Comparison of ENCODE assay signal across 19 mouse cellular contexts in the genomic region with DNA sequence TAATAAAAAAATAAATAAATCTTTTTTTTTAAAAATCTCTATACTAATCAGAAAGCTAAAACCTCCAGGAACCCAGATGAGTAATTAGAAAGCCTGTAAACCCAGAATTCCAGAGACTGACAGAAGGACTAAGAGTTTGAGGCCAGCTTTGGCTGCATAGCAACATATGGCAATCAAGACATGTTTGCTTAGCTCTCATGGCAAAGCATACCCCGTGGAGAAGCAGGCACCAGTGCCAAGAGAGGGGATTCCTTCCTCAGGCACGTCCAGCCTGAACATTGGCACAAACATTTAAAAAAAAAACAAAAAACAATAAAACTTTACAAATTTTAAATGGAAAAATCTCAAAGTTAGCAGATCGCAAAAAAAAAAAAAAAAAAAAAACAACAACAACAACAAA. TPM values are rescaled to one million over a fixed set of nuclear protein-coding genes. Genes with fewer than 3 reads are reported as not detected.
"Had no signal": no experiment of that assay in that cellular context is flagged by ENCODE, and none has a peak within 500 bp of the region (broad histone marks: within the 10 kb centered on the region; RNA-seq: fewer than 3 reads in every experiment).

No protein-coding gene starts in this region.

- H3K9me3 ChIP-seq: lung, embryonic 15.5 days; midbrain, embryonic 12.5 days; neural tube, embryonic 12.5 days; stomach, embryonic 15.5 days had no signal

- H3K4me3 ChIP-seq: lung, embryonic 15.5 days; megakaryocyte, embryonic 14.5 days; midbrain, embryonic 12.5 days; neural tube, embryonic 12.5 days; stomach, embryonic 15.5 days had no signal

- ATAC-seq: liver, postnatal 0 days; lung, postnatal 0 days; midbrain, embryonic 16.5 days had no signal

- H3K36me3 ChIP-seq: lung, embryonic 15.5 days; midbrain, embryonic 12.5 days; neural tube, embryonic 12.5 days; stomach, embryonic 15.5 days had no signal

- H3K9ac ChIP-seq: liver, postnatal 0 days; lung, embryonic 15.5 days; midbrain, embryonic 12.5 days; neural tube, embryonic 12.5 days; stomach, embryonic 15.5 days had no signal

- H3K4me1 ChIP-seq: neural tube, embryonic 12.5 days had no signal

- H3K27ac ChIP-seq: lung, embryonic 15.5 days; macrophage; midbrain, embryonic 12.5 days; neural tube, embryonic 12.5 days; stomach, embryonic 15.5 days; stomach, postnatal 0 days had no signal

- DNase-seq: liver, postnatal 0 days; lung, adult 2 months; lung, postnatal 14 days; lung, postnatal 36 days; midbrain, embryonic 14.5 days; right cerebral cortex, postnatal 14 days; thymus, adult 2 months; thymus, postnatal 25 days; thymus, postnatal 4 days had no signal

- H3K4me2 ChIP-seq: lung, embryonic 15.5 days; midbrain, embryonic 12.5 days; neural tube, embryonic 12.5 days; stomach, embryonic 15.5 days had no signal

- H3K27me3 ChIP-seq: lung, embryonic 15.5 days; neural tube, embryonic 12.5 days; stomach, embryonic 15.5 days had no signal

RNA-seq across cellular contexts. Expression of a gene that starts 4.9 kb away (rescaled TPM):
- total RNA-seq: monocyte, adult 5-6 weeks had no signal
- polyA plus RNA-seq: macrophage had no signal
